Comparison of ENCODE assay signal across 22 mouse cellular contexts in genomic region chr1:150827169-150827568, GRCm38 (mm10).
DNase-seq lines count a peak whose midpoint lies in the region; ATAC-seq and TF ChIP-seq lines count a peak whose summit lies in the region.
"Had no signal": no experiment of that assay in that cellular context is flagged by ENCODE, and none has a peak within 500 bp of the region (broad histone marks: within the 10 kb centered on the region; RNA-seq: fewer than 3 reads in every experiment).

No protein-coding gene starts in this region.

- no peaks in the 10 kb centered on the region for H3K27me3 ChIP-seq in heart, embryonic 14.5 days (ENCODE audit: control insufficient read depth, insufficient read depth, low read length)
- no peaks in the 10 kb centered on the region for H3K27me3 ChIP-seq in heart, adult 2 months (ENCODE audit: control insufficient read depth, insufficient read depth, low read length)
- no peaks in the 10 kb centered on the region for H3K27me3 ChIP-seq in kidney, postnatal 0 days (ENCODE audit: insufficient read depth, low read length)
- H3K27me3 ChIP-seq in embryonic facial prominence, embryonic 14.5 days (replicated peaks; ENCODE audit: control insufficient read depth, insufficient read depth, low read length): no peaks in the 10 kb centered on the region
- H3K27me3 ChIP-seq: embryonic facial prominence, embryonic 12.5 days; forebrain, embryonic 13.5 days; hindbrain, embryonic 12.5 days; liver, embryonic 13.5 days; midbrain, embryonic 12.5 days; neural tube, embryonic 13.5 days had no signal

- 0 out of 2 replicates have a peak overlapping the region, but pooled peaks have one; percentile 23 for H3K4me2 ChIP-seq in heart, embryonic 14.5 days (ENCODE audit: low read length)
- no peak overlapping the region for H3K4me2 ChIP-seq in kidney, postnatal 0 days (ENCODE audit: low read length)
- no peak overlapping the region for H3K4me2 ChIP-seq in embryonic facial prominence, embryonic 14.5 days (ENCODE audit: low read depth, low read length)
- H3K4me2 ChIP-seq: embryonic facial prominence, embryonic 12.5 days; forebrain, embryonic 13.5 days; hindbrain, embryonic 12.5 days; liver, embryonic 13.5 days; midbrain, embryonic 12.5 days; neural tube, embryonic 13.5 days had no signal

- ATAC-seq in heart, embryonic 14.5 days (ENCODE audit: insufficient number of reproducible peaks, insufficient read depth, low FRiP score, low read depth): no peak
- ATAC-seq in kidney, postnatal 0 days (replicated peaks; ENCODE audit: low FRiP score, low read depth): no peak
- no peak for ATAC-seq in embryonic facial prominence, embryonic 14.5 days (ENCODE audit: low read depth)
- ATAC-seq: forebrain, embryonic 13.5 days had no signal

- H3K9ac ChIP-seq in heart, embryonic 14.5 days (ENCODE audit: low read length): no peak overlapping the region
- no peak overlapping the region for H3K9ac ChIP-seq in heart, adult 2 months (ENCODE audit: low read depth, low read length)
- no peak overlapping the region for H3K9ac ChIP-seq in kidney, postnatal 0 days (ENCODE audit: low read depth, low read length)
- H3K9ac ChIP-seq in embryonic facial prominence, embryonic 14.5 days (ENCODE audit: low read depth, low read length): no peak overlapping the region
- H3K9ac ChIP-seq: embryonic facial prominence, embryonic 12.5 days; forebrain, embryonic 13.5 days; hindbrain, embryonic 12.5 days; liver, embryonic 13.5 days; midbrain, embryonic 12.5 days; neural tube, embryonic 13.5 days had no signal

- no peak for TF ChIP-seq POLR2A in heart, adult 2 months (IDR thresholded peaks at IDR 0.05; ENCODE audit: insufficient read depth, low read depth, low read length)

- no peak for DNase-seq in heart, adult 2 months
- peak; percentile 33 for DNase-seq in kidney, postnatal 0 days (ENCODE audit: low spot score)
- DNase-seq in kidney, adult 8-10 months: no peak
- peak; percentile 44 for DNase-seq in embryo, embryonic 10.5 days (ENCODE audit: low spot score)
- peak; percentile 61 for DNase-seq in embryonic facial prominence, embryonic 14.5 days (ENCODE audit: low spot score)
- DNase-seq in frontal cortex, postnatal 36 days (ENCODE audit: low spot score in 2 of 2): no peak
- DNase-seq: adrenal gland, postnatal 10 days; cerebellum, adult 18-20 months; cerebellum, postnatal 25 days; gastrocnemius, adult 2 months; kidney, adult 11 months; liver, embryonic 13.5 days; retina, postnatal 1 day; right cerebral cortex, postnatal 25 days; spleen, adult 18-20 months had no signal

- no peaks in the 10 kb centered on the region for H3K9me3 ChIP-seq in heart, embryonic 14.5 days (ENCODE audit: control insufficient read depth, low read length)
- no peaks in the 10 kb centered on the region for H3K9me3 ChIP-seq in kidney, postnatal 0 days (replicated peaks; ENCODE audit: low read length)
- no peaks in the 10 kb centered on the region for H3K9me3 ChIP-seq in embryonic facial prominence, embryonic 14.5 days (ENCODE audit: control insufficient read depth, low read length)
- H3K9me3 ChIP-seq: embryonic facial prominence, embryonic 12.5 days; forebrain, embryonic 13.5 days; hindbrain, embryonic 12.5 days; liver, embryonic 13.5 days; midbrain, embryonic 12.5 days; neural tube, embryonic 13.5 days had no signal

- peaks cover 0 to 15% of the 10 kb centered on the region in 2 experiments; a peak in 2 of 4 replicates for H3K4me1 ChIP-seq in heart, embryonic 14.5 days (ENCODE audit: control insufficient read depth in 2 of 2, insufficient read depth in 2 of 2, low read length in 2 of 2)
- H3K4me1 ChIP-seq in heart, adult 2 months (ENCODE audit: control insufficient read depth, insufficient read depth, low read length): no peaks in the 10 kb centered on the region
- no peaks in the 10 kb centered on the region for H3K4me1 ChIP-seq in kidney, postnatal 0 days (replicated peaks; ENCODE audit: insufficient read depth, low read length)
- no peaks in the 10 kb centered on the region for H3K4me1 ChIP-seq in embryonic facial prominence, embryonic 14.5 days (ENCODE audit: control insufficient read depth, insufficient read depth, low read length)
- H3K4me1 ChIP-seq: forebrain, embryonic 13.5 days; hindbrain, embryonic 12.5 days; liver, embryonic 13.5 days; midbrain, embryonic 12.5 days; neural tube, embryonic 13.5 days had no signal

- H3K4me3 ChIP-seq in heart, embryonic 14.5 days (ENCODE audit: control insufficient read depth in 1 of 2, insufficient read depth in 1 of 2, low read depth in 1 of 2, low read length in 2 of 2): no peak overlapping the region
- no peak overlapping the region for H3K4me3 ChIP-seq in heart, adult 2 months
- H3K4me3 ChIP-seq in kidney, postnatal 0 days (replicated peaks; ENCODE audit: low read depth, low read length): no peak overlapping the region
- no peak overlapping the region for H3K4me3 ChIP-seq in embryonic facial prominence, embryonic 14.5 days (ENCODE audit: low read depth, low read length)
- H3K4me3 ChIP-seq: embryonic facial prominence, embryonic 12.5 days; forebrain, embryonic 13.5 days; gastrocnemius, adult 2 months; hindbrain, embryonic 12.5 days; left cerebral cortex, adult 2 months; liver, embryonic 13.5 days; midbrain, embryonic 12.5 days; neural tube, embryonic 13.5 days had no signal

- no peak for TF ChIP-seq CTCF in heart, adult 2 months (IDR thresholded peaks at IDR 0.05)
- TF ChIP-seq CTCF in kidney, postnatal 0 days (IDR thresholded peaks at IDR 0.05; ENCODE audit: low read depth): no peak

- 18% methylated on average over 5 of the region's 5 CpGs for WGBS in heart, embryonic 14.5 days
- 47% methylated on average over 5 of the region's 5 CpGs for WGBS in heart, adult 2 months
- WGBS in kidney, postnatal 0 days: 59% methylated on average over 5 of the region's 5 CpGs
- 57% methylated on average over 5 of the region's 5 CpGs for WGBS in embryonic facial prominence, embryonic 14.5 days

- peak overlapping the region; percentile 77; a peak in 3 of 4 replicates for H3K27ac ChIP-seq in heart, embryonic 14.5 days (replicated peaks in 1 of 2; ENCODE audit: control insufficient read depth in 1 of 2, insufficient read depth in 1 of 2, low read depth in 2 of 2, low read length in 2 of 2)
- H3K27ac ChIP-seq in heart, adult 2 months: no peak overlapping the region
- no peak overlapping the region for H3K27ac ChIP-seq in kidney, postnatal 0 days
- H3K27ac ChIP-seq in embryonic facial prominence, embryonic 14.5 days (replicated peaks; ENCODE audit: low read depth, low read length): 0 out of 2 replicates have a peak overlapping the region, but pooled peaks have one; percentile 15
- H3K27ac ChIP-seq: embryonic facial prominence, embryonic 12.5 days; forebrain, embryonic 13.5 days; gastrocnemius, adult 2 months; hindbrain, embryonic 12.5 days; left cerebral cortex, adult 2 months; liver, embryonic 13.5 days; midbrain, embryonic 12.5 days; neural tube, embryonic 13.5 days had no signal

- no peaks in the 10 kb centered on the region for H3K36me3 ChIP-seq in heart, embryonic 14.5 days (ENCODE audit: control insufficient read depth, insufficient read depth, low read length)
- no peaks in the 10 kb centered on the region for H3K36me3 ChIP-seq in heart, adult 2 months (ENCODE audit: control insufficient read depth, insufficient read depth, low read length)
- no peaks in the 10 kb centered on the region for H3K36me3 ChIP-seq in kidney, postnatal 0 days (ENCODE audit: insufficient read depth, low read length)
- H3K36me3 ChIP-seq in embryonic facial prominence, embryonic 14.5 days (ENCODE audit: control insufficient read depth, insufficient read depth, low read length): no peaks in the 10 kb centered on the region
- H3K36me3 ChIP-seq: embryonic facial prominence, embryonic 12.5 days; hindbrain, embryonic 12.5 days; liver, embryonic 13.5 days; midbrain, embryonic 12.5 days; neural tube, embryonic 13.5 days had no signal

- no peak for TF ChIP-seq EP300 in heart, adult 2 months (IDR thresholded peaks at IDR 0.05; ENCODE audit: insufficient read depth, low read depth, low read length)

- intact Hi-C loops in heart, adult 2 months (cut with DNase I): no loop called here

- H3K79me2 ChIP-seq in heart, adult 2 months (replicated peaks; ENCODE audit: control insufficient read depth, insufficient read depth, low read length): no peaks in the 10 kb centered on the region

Comparison
In these comparisons a context has a peak if more than half of its experiments do, and no peak if none do; other contexts are left out.
1. H3K27ac ChIP-seq: peak in heart, embryonic 14.5 days (2 of 2) and embryonic facial prominence, embryonic 14.5 days (single experiment); none in heart, adult 2 months (single experiment) and kidney, postnatal 0 days (single experiment).
2. DNase-seq: peak in kidney, postnatal 0 days (single experiment), embryo, embryonic 10.5 days (single experiment) and embryonic facial prominence, embryonic 14.5 days (single experiment); none in heart, adult 2 months (0 of 2), kidney, adult 8-10 months (0 of 2) and frontal cortex, postnatal 36 days (0 of 2).